Mouse (Mus musculus): Measurements from ENCODE around the gene Gm20503.

Gm20503 gene

DNA sequence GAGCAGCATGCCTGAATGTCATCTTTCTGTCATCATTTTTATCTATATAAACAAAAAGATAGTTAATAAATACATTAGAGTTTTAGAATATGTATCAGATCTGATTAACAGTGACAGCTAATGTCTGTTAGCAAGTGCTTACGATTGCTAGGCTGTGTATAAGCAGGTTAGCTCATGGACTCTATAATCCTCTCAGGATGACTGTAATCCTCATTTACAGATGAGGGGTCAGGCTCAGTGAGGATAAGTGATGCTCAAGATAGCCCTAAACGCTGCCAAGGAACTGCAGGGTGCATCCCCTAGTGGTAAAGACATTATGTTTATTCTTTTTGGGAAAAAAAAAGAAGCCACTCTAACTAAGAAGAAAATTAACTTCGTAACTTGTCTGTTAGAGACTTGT lies 66.3 kb downstream of the Gm20503 start:
- Histone ChIP-seq H3K4me3 (replicated peaks; ENCODE audit: low read length) (no peak overlapping the region), H3K4me1 (replicated peaks; ENCODE audit: low read depth, low read length) (no peaks in the 10 kb centered on the region), H3K27me3 (ENCODE audit: insufficient read depth, low read length) (no peaks in the 10 kb centered on the region), H3K9me3 (ENCODE audit: low read length) (no peaks in the 10 kb centered on the region), H3K36me3 (ENCODE audit: insufficient read depth, low read length) (no peaks in the 10 kb centered on the region)
- no peak for TF ChIP-seq NANOG (IDR thresholded peaks at IDR 0.05; ENCODE audit: borderline replicate concordance, low read length)
- TF ChIP-seq POU5F1 (IDR thresholded peaks at IDR 0.05; ENCODE audit: borderline replicate concordance, low read length) = no peak
- no peak for TF ChIP-seq CTCF (conservative IDR thresholded peaks at IDR 0.05; ENCODE audit: low read length)

DNA sequence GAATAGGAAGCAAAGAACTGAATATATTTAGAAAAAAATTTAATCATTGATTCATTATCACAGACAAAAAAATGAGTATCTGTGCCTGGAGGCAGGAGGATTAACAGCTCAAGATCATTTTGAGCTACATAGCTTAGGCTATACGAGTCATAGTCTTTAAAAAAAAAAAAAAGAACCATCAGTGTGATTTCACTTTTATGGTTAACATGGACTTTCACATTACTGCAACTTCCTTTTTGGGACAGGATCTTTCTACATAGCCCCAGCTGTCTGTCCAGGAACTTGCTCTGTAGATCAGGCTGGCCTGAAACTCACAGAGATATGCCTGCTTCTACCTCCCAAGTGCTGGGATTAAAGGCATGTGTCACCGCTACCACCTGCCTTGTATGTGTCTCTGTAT lies 80.4 kb downstream of the Gm20503 start:
- no peak for TF ChIP-seq CTCF (conservative IDR thresholded peaks at IDR 0.05; ENCODE audit: low read length)
- TF ChIP-seq NANOG (IDR thresholded peaks at IDR 0.05; ENCODE audit: borderline replicate concordance, low read length) = no peak
- no peak for TF ChIP-seq POU5F1 (IDR thresholded peaks at IDR 0.05; ENCODE audit: borderline replicate concordance, low read length)
- Histone ChIP-seq H3K4me3 (replicated peaks; ENCODE audit: low read length) (no peak overlapping the region), H3K4me1 (replicated peaks; ENCODE audit: low read depth, low read length) (no peaks in the 10 kb centered on the region), H3K36me3 (ENCODE audit: insufficient read depth, low read length) (no peaks in the 10 kb centered on the region), H3K9me3 (ENCODE audit: low read length) (no peaks in the 10 kb centered on the region), H3K27me3 (ENCODE audit: insufficient read depth, low read length) (no peaks in the 10 kb centered on the region)

DNA sequence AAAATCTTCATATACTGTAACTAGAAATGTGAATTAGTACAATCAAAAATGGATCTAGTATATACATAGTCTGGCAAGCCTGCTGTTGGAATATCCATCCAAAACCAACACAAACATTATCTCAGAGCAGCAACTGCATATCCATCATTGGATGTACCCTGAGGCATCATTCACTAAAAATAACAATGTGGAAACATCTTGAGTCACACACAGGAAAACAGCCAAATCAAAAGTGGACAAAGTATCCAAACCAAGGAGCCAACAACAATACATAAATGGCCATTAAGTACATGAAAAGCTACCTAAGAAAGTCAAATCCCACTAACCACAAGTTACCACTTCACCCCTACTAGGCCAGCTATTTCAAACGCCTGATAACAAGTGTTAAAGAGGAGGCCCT lies 86.4 kb downstream of the Gm20503 start:
- no peaks in the 10 kb centered on the region for H3K27me3 ChIP-seq (ENCODE audit: insufficient read depth, low read length)
- TF ChIP-seq NANOG (IDR thresholded peaks at IDR 0.05; ENCODE audit: borderline replicate concordance, low read length) (no peak), CTCF (conservative IDR thresholded peaks at IDR 0.05; ENCODE audit: low read length) (no peak), POU5F1 (IDR thresholded peaks at IDR 0.05; ENCODE audit: borderline replicate concordance, low read length) (no peak)
- H3K4me1 ChIP-seq (replicated peaks; ENCODE audit: low read depth, low read length) = no peaks in the 10 kb centered on the region
- H3K4me3 ChIP-seq (replicated peaks; ENCODE audit: low read length) = no peak overlapping the region
- no peaks in the 10 kb centered on the region for H3K9me3 ChIP-seq (ENCODE audit: low read length)
- no peaks in the 10 kb centered on the region for H3K36me3 ChIP-seq (ENCODE audit: insufficient read depth, low read length)

All from E14TG2a.4 (cell line).